In genomic region chr1:59541271-59542020, GRCm38 (mm10) we compare ENCODE assay signal across 20 mouse cellular contexts. TPM values are rescaled to one million over a fixed set of nuclear protein-coding genes. Genes with fewer than 3 reads are reported as not detected.
DNase-seq lines count a peak whose midpoint lies in the region; ATAC-seq lines count a peak whose summit lies in the region.
"Had no signal": no experiment of that assay in that cellular context is flagged by ENCODE, and none has a peak within 500 bp of the region (broad histone marks: within the 10 kb centered on the region; RNA-seq: fewer than 3 reads in every experiment).

No protein-coding gene starts in this region.

- no peaks in the 10 kb centered on the region for H3K9me3 ChIP-seq in forebrain, embryonic 12.5 days
- no peaks in the 10 kb centered on the region for H3K9me3 ChIP-seq in forebrain, embryonic 16.5 days (ENCODE audit: control insufficient read depth, low read length)
- H3K9me3 ChIP-seq: embryonic facial prominence, embryonic 13.5 days had no signal

- H3K4me1 ChIP-seq in forebrain, embryonic 12.5 days: peaks cover 7% of the 10 kb centered on the region; the same call in 1 of the 2 replicates
- peaks cover 3% of the 10 kb centered on the region for H3K4me1 ChIP-seq in forebrain, embryonic 16.5 days (replicated peaks; ENCODE audit: control insufficient read depth, insufficient read depth, low read length)

- H3K4me2 ChIP-seq in forebrain, embryonic 12.5 days: no peak overlapping the region
- no peak overlapping the region for H3K4me2 ChIP-seq in forebrain, embryonic 16.5 days (ENCODE audit: low read length)
- H3K4me2 ChIP-seq: embryonic facial prominence, embryonic 13.5 days; liver, embryonic 11.5 days had no signal

- no peak overlapping the region for H3K9ac ChIP-seq in forebrain, embryonic 12.5 days
- H3K9ac ChIP-seq in forebrain, embryonic 16.5 days (replicated peaks; ENCODE audit: low read depth, low read length): no peak overlapping the region
- H3K9ac ChIP-seq: embryonic facial prominence, embryonic 13.5 days had no signal

- H3K27me3 ChIP-seq in forebrain, embryonic 12.5 days: no peaks in the 10 kb centered on the region
- no peaks in the 10 kb centered on the region for H3K27me3 ChIP-seq in forebrain, embryonic 16.5 days (replicated peaks; ENCODE audit: control insufficient read depth, insufficient read depth, low read length)
- H3K27me3 ChIP-seq: embryonic facial prominence, embryonic 13.5 days had no signal

- no peak overlapping the region for H3K4me3 ChIP-seq in forebrain, embryonic 12.5 days (replicated peaks)
- H3K4me3 ChIP-seq in forebrain, embryonic 16.5 days (replicated peaks; ENCODE audit: low read length): no peak overlapping the region
- H3K4me3 ChIP-seq: embryonic facial prominence, embryonic 13.5 days had no signal

- no peaks in the 10 kb centered on the region for H3K36me3 ChIP-seq in forebrain, embryonic 12.5 days (replicated peaks)
- H3K36me3 ChIP-seq in forebrain, embryonic 16.5 days (ENCODE audit: control insufficient read depth, insufficient read depth): no peaks in the 10 kb centered on the region
- H3K36me3 ChIP-seq: embryonic facial prominence, embryonic 13.5 days had no signal

- ATAC-seq in forebrain, embryonic 12.5 days (ENCODE audit: low FRiP score): 0 out of 2 replicates have a peak, but pooled peaks have one; percentile 9
- no peak for ATAC-seq in forebrain, embryonic 16.5 days
- ATAC-seq: hindbrain, postnatal 0 days had no signal

- WGBS in forebrain, embryonic 12.5 days: 78% methylated on average over 16 of the region's 16 CpGs
- WGBS in forebrain, embryonic 16.5 days: 81% methylated on average over 16 of the region's 16 CpGs

- peak; percentile 70 for DNase-seq in Muller cell, postnatal 12 days (ENCODE audit: inconsistent ontology term)
- peak; percentile 58 for DNase-seq in cerebellum, adult 11-12 months
- peak; percentile 50 to 74 for DNase-seq in cerebellum, postnatal 14 days
- no peak for DNase-seq in lung, postnatal 36 days
- DNase-seq in gastrocnemius, adult 18-20 months (ENCODE audit: low spot score): no peak
- DNase-seq in B cell, adult 2 months: no peak
- DNase-seq: adrenal gland, adult 8-10 months; gastrocnemius, postnatal 10 days; heart, adult 18-20 months; heart, postnatal 4 days; kidney, adult 2 months; lung, adult 18-20 months; thymus, postnatal 25 days had no signal

- H3K27ac ChIP-seq in forebrain, embryonic 12.5 days: no peak overlapping the region
- H3K27ac ChIP-seq in forebrain, embryonic 16.5 days (ENCODE audit: low read length): no peak overlapping the region
- H3K27ac ChIP-seq: embryonic facial prominence, embryonic 13.5 days; hindbrain, postnatal 0 days had no signal

RNA-seq across cellular contexts. Expression of gene Gm973, which starts 25.4 kb away (rescaled TPM):
- 1.1 and 1.3 TPM in 2 replicates for polyA plus RNA-seq in forebrain, embryonic 12.5 days (2016; fragmentation: Nextera tagmentation; extraction: Ambion mirVana)
- polyA plus RNA-seq in forebrain, embryonic 16.5 days (2015; fragmentation: Nextera tagmentation; extraction: Ambion mirVana): 6.2 and 6.3 TPM in 2 replicates
- total RNA-seq in gastrocnemius, adult 18-20 months (2021): 1 to 10 TPM in 1 of 2 experiments, under 1 TPM in 1; 0.87 to 1.4 TPM
- total RNA-seq: heart, postnatal 4 days had no signal
- polyA plus RNA-seq: C2C12; heart, embryonic 14.5 days had no signal

RNA-seq across cellular contexts. Expression of gene Fzd7, which starts 59.2 kb away (rescaled TPM):
- polyA plus RNA-seq in forebrain, embryonic 12.5 days (2016; fragmentation: Nextera tagmentation; extraction: Ambion mirVana): 8.1 and 10.9 TPM in 2 replicates
- 2.7 and 3.4 TPM in 2 replicates for polyA plus RNA-seq in forebrain, embryonic 16.5 days (2015; fragmentation: Nextera tagmentation; extraction: Ambion mirVana)
- total RNA-seq in gastrocnemius, adult 18-20 months (2021): 10 to 100 TPM; 25.9 to 52.4 TPM

Comparison
In these comparisons a context has a peak if more than half of its experiments do, and no peak if none do; other contexts are left out.
1. DNase-seq: peak in Muller cell, postnatal 12 days (single experiment), cerebellum, adult 11-12 months (single experiment) and cerebellum, postnatal 14 days (2 of 2); none in lung, postnatal 36 days (single experiment), gastrocnemius, adult 18-20 months (single experiment) and B cell, adult 2 months (0 of 2).